Mouse (Mus musculus) CH12.LX (cell line): ENCODE data around the gene Scnn1g. TPM values are rescaled to one million over a fixed set of nuclear protein-coding genes. Genes with fewer than 3 reads are reported as not detected.

ENCODE experiments used
- DNase-seq: peaks from one replicate; pipeline ENCODE4 v3.0.0-alpha.2; 2013; ENCODE audit errors: extremely low read depth
- H3K27ac ChIP-seq: 2 replicates; pipeline ENCODE4 v1.5.1; 2012; ENCODE audit warnings: low read depth, mild to moderate bottlenecking, control low read depth, moderate library complexity; ENCODE audit not compliant: insufficient read depth
- H3K27me3 ChIP-seq: replicated peaks from 2 replicates; pipeline ENCODE3; 2012; ENCODE audit warnings: inconsistent platforms
- H3K36me3 ChIP-seq, 2 experiments: replicated peaks in 1 of 2; 2 replicates each; pipeline versions ENCODE3 to v1.6.1; 2012; ENCODE audit warnings: inconsistent platforms in 1 of 2, low read length in 1 of 2, mild to moderate bottlenecking in 1 of 2, mixed read lengths in 1 of 2, moderate library complexity in 1 of 2; ENCODE audit not compliant: control insufficient read depth in 1 of 2, insufficient read depth in 1 of 2
- H3K4me1 ChIP-seq, 2 experiments: 2 replicates each; pipeline ENCODE4 v1.6.1; 2012; ENCODE audit warnings: inconsistent platforms in 1 of 2, moderate library complexity in 1 of 2; ENCODE audit not compliant: insufficient read depth in 2 of 2, control insufficient read depth in 1 of 2
- H3K4me2 ChIP-seq: 2 replicates; pipeline ENCODE4 v1.6.1; 2012; ENCODE audit warnings: low read depth, mild to moderate bottlenecking, control low read depth; ENCODE audit not compliant: poor library complexity, insufficient read depth, severe bottlenecking
- H3K4me3 ChIP-seq, 3 experiments: fragments of 150-350 bp in 1 of 3; sonication (generic) in 1 of 3; replicated peaks in 1 of 3; 2 replicates each; pipeline versions ENCODE3 to v1.5.1; 2011 to 2012; ENCODE audit warnings: low read depth in 2 of 3, low read length in 2 of 3, mild to moderate bottlenecking in 2 of 3, moderate library complexity in 2 of 3, control low read depth in 1 of 3, improper control_type of control experiment in 1 of 3, inconsistent platforms in 1 of 3, mixed read lengths in 1 of 3; ENCODE audit not compliant: poor library complexity in 1 of 3
- H3K79me2 ChIP-seq: replicated peaks from 2 replicates; pipeline ENCODE4 v1.6.1; 2012; ENCODE audit warnings: mild to moderate bottlenecking, moderate library complexity; ENCODE audit not compliant: control insufficient read depth, poor library complexity, insufficient read depth, severe bottlenecking; ENCODE audit errors: extremely low read depth
- H3K9ac ChIP-seq: 2 replicates; pipeline ENCODE4 v1.6.1; 2012; ENCODE audit warnings: low read depth, mild to moderate bottlenecking, control low read depth, moderate library complexity; ENCODE audit not compliant: insufficient read depth
- H3K9me3 ChIP-seq: replicated peaks from 2 replicates; pipeline ENCODE3; 2012; ENCODE audit warnings: low read length, inconsistent platforms, mixed read lengths
- BHLHE40 ChIP-seq: IDR thresholded peaks from 2 replicates; pipeline ENCODE4 v1.6.1; 2011; ENCODE audit warnings: mild to moderate bottlenecking, low read depth, low read length, improper control_type of control experiment
- CHD2 ChIP-seq: IDR thresholded peaks from 2 replicates; pipeline ENCODE4 v1.6.1; 2011; ENCODE audit warnings: low read length, improper control_type of control experiment
- CTCF ChIP-seq, 2 experiments: IDR thresholded peaks in 1 of 2; conservative IDR thresholded peaks in 1 of 2; 2 replicates each; pipeline ENCODE4 v1.5.1; 2011 to 2012; ENCODE audit warnings: low read depth in 2 of 2, low read length in 2 of 2, improper control_type of control experiment in 1 of 2, inconsistent platforms in 1 of 2, mild to moderate bottlenecking in 1 of 2, moderate library complexity in 1 of 2
- E2F4 ChIP-seq: IDR thresholded peaks from 2 replicates; pipeline ENCODE4 v1.6.1; 2011; ENCODE audit warnings: low read depth, low read length, improper control_type of control experiment; ENCODE audit not compliant: insufficient replicate concordance
- ELF1 ChIP-seq: IDR thresholded peaks from 2 replicates; pipeline ENCODE4 v1.6.1; 2014; ENCODE audit warnings: low read depth, mild to moderate bottlenecking, inconsistent platforms, low read length, improper control_type of control experiment
- ETS1 ChIP-seq: conservative IDR thresholded peaks from 2 replicates; pipeline ENCODE4 v1.6.1; 2012; ENCODE audit warnings: low read depth, mild to moderate bottlenecking, inconsistent platforms, low read length, improper control_type of control experiment, moderate library complexity
- GABPA ChIP-seq: IDR thresholded peaks from 2 replicates; pipeline ENCODE4 v1.6.1; 2012; ENCODE audit warnings: low read depth, low read length, improper control_type of control experiment, inconsistent platforms; ENCODE audit not compliant: insufficient replicate concordance
- HCFC1 ChIP-seq: IDR thresholded peaks from 2 replicates; pipeline ENCODE4 v1.6.1; 2012; ENCODE audit warnings: low read depth, mild to moderate bottlenecking, inconsistent platforms, low read length, improper control_type of control experiment
- IRF4 ChIP-seq: IDR thresholded peaks from 2 replicates; pipeline ENCODE4 v1.6.1; 2014; ENCODE audit warnings: low read depth, mild to moderate bottlenecking, inconsistent platforms, low read length, improper control_type of control experiment
- KAT2A ChIP-seq: IDR thresholded peaks from 2 replicates; pipeline ENCODE4 v1.6.1; 2012; ENCODE audit warnings: low read length, improper control_type of control experiment, inconsistent platforms; ENCODE audit not compliant: insufficient replicate concordance
- MAFK ChIP-seq: IDR thresholded peaks from 2 replicates; pipeline ENCODE4 v1.6.1; 2011; ENCODE audit warnings: low read length, improper control_type of control experiment; ENCODE audit not compliant: insufficient replicate concordance
- MAX ChIP-seq: IDR thresholded peaks from 2 replicates; pipeline ENCODE4 v1.6.1; 2011; ENCODE audit warnings: low read length, improper control_type of control experiment
- MAZ ChIP-seq: IDR thresholded peaks from 2 replicates; pipeline ENCODE4 v1.6.1; 2012; ENCODE audit warnings: low read depth, mild to moderate bottlenecking, inconsistent platforms, low read length, improper control_type of control experiment, moderate library complexity
- MEF2A ChIP-seq: IDR thresholded peaks from 2 replicates; pipeline ENCODE4 v1.6.1; 2014; ENCODE audit warnings: low read depth, mild to moderate bottlenecking, inconsistent platforms, low read length, improper control_type of control experiment, borderline replicate concordance
- MXI1 ChIP-seq: IDR thresholded peaks from 2 replicates; pipeline ENCODE4 v1.6.1; 2011; ENCODE audit warnings: mild to moderate bottlenecking, low read depth, low read length, improper control_type of control experiment
- MYC ChIP-seq: IDR thresholded peaks from 2 replicates; pipeline ENCODE4 v1.6.1; 2011; ENCODE audit warnings: low read depth, mild to moderate bottlenecking, improper control_type of control experiment, low read length
- NELFE ChIP-seq: IDR thresholded peaks from 2 replicates; pipeline ENCODE4 v1.6.1; 2011; ENCODE audit warnings: low read depth, low read length, improper control_type of control experiment
- NRF1 ChIP-seq: IDR thresholded peaks from 2 replicates; pipeline ENCODE4 v1.6.1; 2014; ENCODE audit warnings: low read depth, mild to moderate bottlenecking, inconsistent platforms, low read length, improper control_type of control experiment, moderate library complexity
- POLR2A ChIP-seq: IDR thresholded peaks from 2 replicates; pipeline ENCODE4 v1.6.1; 2011; ENCODE audit warnings: low read depth, mild to moderate bottlenecking, improper control_type of control experiment, low read length
- POLR2AphosphoS2 ChIP-seq: IDR thresholded peaks from 2 replicates; pipeline ENCODE4 v1.6.1; 2011; ENCODE audit warnings: low read depth, low read length, improper control_type of control experiment
- RAD21 ChIP-seq: IDR thresholded peaks from 2 replicates; pipeline ENCODE4 v1.6.1; 2011; ENCODE audit warnings: low read depth, mild to moderate bottlenecking, low read length, improper control_type of control experiment, moderate library complexity
- RCOR1 ChIP-seq: conservative IDR thresholded peaks from 2 replicates; pipeline ENCODE4 v1.6.1; 2012; ENCODE audit warnings: low read depth, mild to moderate bottlenecking, inconsistent platforms, low read length, improper control_type of control experiment
- SIN3A ChIP-seq: IDR thresholded peaks from 2 replicates; pipeline ENCODE4 v1.6.1; 2012; ENCODE audit warnings: low read length, improper control_type of control experiment, inconsistent platforms
- TBP ChIP-seq: conservative IDR thresholded peaks from 2 replicates; pipeline ENCODE4 v1.6.1; 2011; ENCODE audit warnings: low read depth, low read length, improper control_type of control experiment
- TCF12 ChIP-seq: IDR thresholded peaks from 2 replicates; pipeline ENCODE4 v1.6.1; 2014; ENCODE audit warnings: low read depth, mild to moderate bottlenecking, inconsistent platforms, low read length, improper control_type of control experiment
- UBTF ChIP-seq: IDR thresholded peaks from 2 replicates; pipeline ENCODE4 v1.6.1; 2012; ENCODE audit warnings: low read depth, mild to moderate bottlenecking, inconsistent platforms, low read length, improper control_type of control experiment, moderate library complexity
- USF1 ChIP-seq: IDR thresholded peaks from 2 replicates; pipeline ENCODE4 v1.6.1; 2014; ENCODE audit warnings: low read depth, mild to moderate bottlenecking, inconsistent platforms, low read length, improper control_type of control experiment
- USF2 ChIP-seq: conservative IDR thresholded peaks from 2 replicates; pipeline ENCODE4 v1.6.1; 2011; ENCODE audit warnings: low read depth, low read length, improper control_type of control experiment
- ZMIZ1 ChIP-seq: IDR thresholded peaks from 2 replicates; pipeline ENCODE4 v1.6.1; 2012; ENCODE audit warnings: low read depth, mild to moderate bottlenecking, inconsistent platforms, low read length, improper control_type of control experiment
- ZNF384 ChIP-seq: IDR thresholded peaks from 2 replicates; pipeline ENCODE4 v1.6.1; 2012; ENCODE audit warnings: low read depth, low read length, improper control_type of control experiment, inconsistent platforms
- dilution Hi-C: fragments of 300-500 bp; cut with MboI; formaldehyde crosslinking; loops from 2 replicates; pipeline ENCODE4 v1.14.3; 2020; ENCODE audit warnings: low sequenced_read_pairs; ENCODE audit not compliant: extremely low pct_unique_long_range_greater_than_20kb, extremely low pct_ligation_motif_present
- in situ Hi-C: fragments of 300-500 bp; cut with MboI; formaldehyde crosslinking; loops from 3 replicates; pipeline ENCODE4 v1.14.3; 2019; ENCODE audit warnings: low sequenced_read_pairs, low pct_ligation_motif_present, low pct_unique_long_range_greater_than_20kb, mixed read lengths
- polyA plus RNA-seq: library from polyadenylated mRNA; unstranded; fragments of >175 nt; gene quantifications from 2 replicates; pipeline ENCODE4 v1.2.1, GENCODE M21; 2012; ENCODE audit warnings: low read depth; ENCODE audit not compliant: insufficient read length
- total RNA-seq, 2 experiments: library from RNA; depleted of rRNA; stranded (reverse); fragments of 300-350 nt in 1 of 2; fragments of >200 nt in 1 of 2; gene quantifications; 2 replicates each; pipeline ENCODE4 v1.2.3; 2012 to 2014

Gene Scnn1g
- total and polyA plus RNA-seq, 3 experiments, result not detected

DNA sequence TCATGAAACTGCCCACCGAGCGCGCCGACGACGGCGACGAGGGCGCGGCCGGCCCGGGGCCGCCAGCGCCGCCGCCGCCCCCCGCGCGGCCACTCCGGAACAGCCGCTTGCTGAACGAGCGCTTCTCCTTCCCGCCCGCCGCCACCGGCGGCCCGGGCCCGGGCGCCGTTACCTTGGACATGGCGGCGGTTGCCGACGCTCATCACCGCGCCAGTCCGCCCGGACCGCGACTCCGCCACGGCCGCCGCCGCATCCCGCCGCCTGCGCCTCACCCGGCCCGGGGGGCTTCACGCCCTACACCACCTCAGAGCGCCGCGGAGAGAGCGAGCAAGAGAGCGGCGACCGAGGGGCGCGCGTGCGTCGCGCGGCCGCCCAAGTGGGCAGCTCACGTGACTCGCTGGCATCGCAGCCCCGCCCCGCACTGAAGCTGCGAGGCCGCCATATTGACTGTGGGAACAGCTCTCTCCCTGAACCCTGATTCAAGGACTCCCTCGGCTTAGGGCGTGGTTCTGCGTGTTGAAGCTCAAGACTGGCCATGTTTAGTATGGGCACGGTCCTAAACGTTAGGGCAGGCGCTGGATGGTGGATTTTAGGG, 27.1 kb upstream of the Scnn1g start, which contains the start of gene Usp31:
Usp31 (minus strand) TSS at position 181 of the 595 bp plus-strand sequence.
- in situ Hi-C loops (no loop called here), dilution Hi-C loops (no loop called here)
- TF ChIP-seq ZNF384 (0 out of 2 replicates have a peak, but pooled peaks have one; percentile 39), MAZ (peak; percentile 94), MAX (peak; percentile 92), USF2 (peak; percentile 95), CTCF (conservative IDR thresholded peaks at IDR 0.05 in 1 of 2, IDR thresholded peaks at IDR 0.05 in 1 of 2; ENCODE audit: low read depth in 2 of 2, low read length in 2 of 2) (no peak), USF1 (peak; percentile 98), E2F4 (no peak), MXI1 (peak; percentile 84), RCOR1 (peak; percentile 100), POLR2A (peak; percentile 78), CHD2 (0 out of 2 replicates have a peak, but pooled peaks have one; percentile 26), GABPA (peak; percentile 77; the same call in 1 of the 2 replicates), UBTF (0 out of 2 replicates have a peak, but pooled peaks have one; percentile 46), POLR2AphosphoS2 (no peak), MYC (peak; percentile 86), HCFC1 (peak; percentile 99), TCF12 (peak; percentile 59; the same call in 1 of the 2 replicates), ELF1 (peak; percentile 61), ETS1 (no peak), ZMIZ1 (0 out of 2 replicates have a peak, but pooled peaks have one; percentile 28), NRF1 (peak; percentile 93), KAT2A (peak; percentile 99), MEF2A (peak; percentile 37; the same call in 1 of the 2 replicates), TBP (peak; percentile 83), BHLHE40 (peak; percentile 96), IRF4 (0 out of 2 replicates have a peak, but pooled peaks have one; percentile 48), SIN3A (peak; percentile 83), RAD21 (no peak), NELFE (peak; percentile 64), MAFK (no peak)
- Histone ChIP-seq H3K4me1 (peaks cover 8 to 42% of the 10 kb centered on the region in 2 experiments; a peak in 3 of 4 replicates), H3K9ac (peak within 1 kb of the TSS; percentile 65), H3K27me3 (peaks cover 20% of the 10 kb centered on the region), H3K9me3 (no peaks in the 10 kb centered on the region), H3K4me3 (peak within 1 kb of the TSS; percentile 67 to 93 (median 83)), H3K27ac (no peak within 1 kb of the TSS), H3K79me2 (peaks cover 15% of the 10 kb centered on the region), H3K4me2 (peak within 1 kb of the TSS; percentile 73), H3K36me3 (peaks cover 0 to 24% of the 10 kb centered on the region in 2 experiments)
- DNase-seq, result peak; percentile 97
